Mouse (Mus musculus) c-Kit-positive CD71-positive TER-119-negative erythroid progenitor cells, embryonic 14.5 days (primary cell): ENCODE measurements at regions not wholly inside any gene's neighbourhood (a gene's known extent, or its start where the extent isn't known, plus 50 kb on each side); places are given as distances from the start of the nearest gene placed in this dataset.

Experiments used
- DNase-seq: peaks from one replicate; pipeline ENCODE4 v3.0.0-alpha.2; 2013; ENCODE audit warnings: low read depth

DNA sequence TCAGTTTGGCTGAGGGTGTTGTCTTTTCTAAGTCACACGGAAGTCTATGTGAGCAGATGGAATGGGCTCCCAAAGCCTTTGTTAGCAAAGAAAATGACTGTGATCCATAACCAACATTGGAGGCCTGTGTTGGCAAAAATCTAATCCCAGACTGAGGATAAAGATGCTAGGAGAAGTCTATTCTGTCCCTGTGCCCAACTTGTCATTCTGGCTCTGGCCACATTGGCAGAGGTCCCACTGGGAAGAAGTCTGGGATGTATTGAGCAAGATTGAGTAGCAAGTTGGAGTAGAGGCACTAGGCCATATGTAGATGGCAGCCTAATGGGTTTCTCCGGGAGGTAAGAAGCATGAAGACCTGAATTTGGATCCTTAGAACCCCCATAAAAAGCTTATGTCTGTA is 54.1 kb downstream of the Nog start:
- no peak for DNase-seq

GRCm38 (mm10) chr11:89243370-89243769 is 58.8 kb downstream of the Nog start:
- no peak for DNase-seq

DNA sequence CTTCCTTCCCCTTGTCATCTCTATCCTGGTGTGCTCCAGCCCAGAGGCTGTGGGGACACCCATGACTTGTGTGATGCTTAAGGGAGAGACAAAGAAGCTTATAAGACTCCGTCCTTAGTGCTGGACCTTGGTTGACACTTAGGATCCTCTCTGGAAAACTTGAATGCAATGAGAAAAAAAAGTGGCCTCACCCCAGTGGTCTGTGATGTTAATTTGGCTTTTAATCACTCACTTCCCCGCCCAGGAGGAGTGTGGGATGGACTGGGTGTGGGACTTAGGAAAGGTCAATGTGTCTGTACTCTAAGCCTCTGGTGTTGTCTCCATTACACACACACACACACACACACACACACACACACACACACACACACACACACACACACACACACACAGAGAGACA is 60.0 kb downstream of the Nog start:
- DNase-seq, result no peak

- DNase-seq, result no peak
Measured at GRCm38 (mm10) chr11:89239891-89240290, 62.2 kb downstream of the Nog start.

- no peak for DNase-seq
Measured at GRCm38 (mm10) chr11:89236904-89237303, 65.2 kb downstream of the Nog start.

- DNase-seq, result no peak
Measured at GRCm38 (mm10) chr11:89232884-89233480, 69.2 kb downstream of the Nog start.

DNA sequence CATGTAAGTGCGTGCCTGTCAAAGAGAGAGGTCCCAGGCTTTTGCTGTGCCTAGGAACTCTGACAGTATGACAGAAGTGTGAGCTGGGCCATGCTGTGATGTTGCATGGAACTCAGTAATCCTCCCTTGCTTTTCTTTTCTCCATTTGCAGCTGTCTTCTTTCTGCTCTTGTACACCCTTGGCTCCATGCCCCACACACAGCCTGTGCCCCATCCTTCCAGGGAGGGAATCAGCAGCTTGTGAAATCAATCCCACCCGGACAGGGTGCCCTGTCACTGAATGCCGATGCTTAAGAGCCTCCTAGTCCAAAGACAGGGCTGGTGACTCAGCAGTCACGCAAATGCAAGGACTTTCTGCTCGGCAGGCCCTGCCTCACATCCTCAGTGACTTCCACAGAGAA is 72.4 kb downstream of the Nog start:
- no peak for DNase-seq

DNA sequence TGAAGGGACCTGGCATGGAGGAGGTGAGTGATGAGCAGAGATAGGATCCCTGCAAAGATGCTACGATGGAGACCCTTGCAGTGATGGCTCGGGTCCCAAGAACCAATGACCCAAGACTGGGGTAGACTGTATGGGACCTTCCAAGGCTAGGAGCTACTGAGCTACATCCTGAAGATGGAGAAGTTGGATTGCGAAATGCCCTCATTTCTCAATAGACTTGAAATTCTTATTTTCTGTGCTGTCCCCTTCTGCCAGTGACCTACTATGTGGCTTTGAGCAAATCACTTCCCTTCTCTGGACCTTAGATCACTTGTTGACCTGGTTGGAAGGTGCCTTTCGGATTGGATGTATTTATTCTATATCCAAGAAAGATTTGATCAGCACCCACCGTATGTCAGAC is 88.9 kb downstream of the Nog start:
- DNase-seq, result no peak

DNA sequence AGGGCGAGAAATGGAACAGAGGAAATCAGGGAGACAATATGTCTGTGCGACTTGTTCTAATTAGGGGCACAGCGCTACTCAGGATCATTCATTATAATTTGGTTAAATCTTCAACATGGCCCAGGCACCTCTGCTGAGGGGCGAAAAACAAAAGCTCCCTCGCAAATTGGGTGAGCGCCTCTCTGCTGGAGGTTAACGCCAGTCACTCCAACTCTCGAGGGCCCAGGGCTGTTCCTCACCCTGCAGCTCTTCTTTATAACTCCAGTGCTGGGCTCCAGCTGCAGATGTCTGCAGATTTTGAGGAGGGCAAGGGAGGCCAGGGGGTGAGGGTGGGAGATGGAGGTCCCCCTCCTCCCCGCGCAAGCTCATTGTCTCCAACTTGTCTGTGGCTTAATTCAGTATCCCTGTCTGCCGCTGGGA is 92.6 kb downstream of the Nog start:
- no peak for DNase-seq

DNA sequence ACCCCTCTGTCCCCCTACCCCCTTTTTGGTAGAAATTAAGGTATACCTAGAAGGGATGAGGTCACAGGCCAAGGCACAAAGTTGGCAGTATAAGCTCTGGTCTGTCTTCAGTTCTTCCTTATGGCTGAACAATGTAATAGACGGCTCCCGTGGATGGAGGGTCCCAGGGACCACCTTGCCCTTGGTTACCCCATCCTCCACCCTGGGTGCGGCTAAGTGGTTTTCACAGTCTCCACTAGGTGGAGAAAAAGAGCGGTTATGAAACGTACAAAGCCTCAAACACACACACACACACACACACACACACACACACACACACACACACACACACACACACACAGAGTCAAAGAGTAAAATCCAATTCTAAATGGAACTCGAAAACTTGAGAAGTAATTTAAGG is 93.1 kb downstream of the Nog start:
- no peak for DNase-seq

DNA sequence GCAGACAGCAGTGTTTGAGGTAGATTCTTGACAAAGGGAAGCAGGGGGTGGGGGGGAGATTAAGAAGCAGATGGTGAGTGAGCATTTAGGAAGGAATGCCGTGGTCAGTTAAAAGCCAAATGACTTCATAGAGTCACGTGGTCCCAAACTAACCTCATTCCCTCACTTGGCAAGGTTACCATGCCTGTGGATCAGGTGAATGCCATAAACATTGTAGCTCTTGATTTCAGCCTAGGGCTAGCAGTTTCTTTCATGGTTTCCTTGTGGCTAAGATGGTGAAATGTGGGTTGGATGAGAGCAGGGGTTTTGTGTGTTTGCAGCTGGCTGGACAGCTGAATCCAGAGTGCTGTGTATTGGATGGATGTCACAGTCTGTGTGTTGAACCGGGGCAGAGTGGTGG is 95.3 kb downstream of the Nog start:
- no peak for DNase-seq

DNA sequence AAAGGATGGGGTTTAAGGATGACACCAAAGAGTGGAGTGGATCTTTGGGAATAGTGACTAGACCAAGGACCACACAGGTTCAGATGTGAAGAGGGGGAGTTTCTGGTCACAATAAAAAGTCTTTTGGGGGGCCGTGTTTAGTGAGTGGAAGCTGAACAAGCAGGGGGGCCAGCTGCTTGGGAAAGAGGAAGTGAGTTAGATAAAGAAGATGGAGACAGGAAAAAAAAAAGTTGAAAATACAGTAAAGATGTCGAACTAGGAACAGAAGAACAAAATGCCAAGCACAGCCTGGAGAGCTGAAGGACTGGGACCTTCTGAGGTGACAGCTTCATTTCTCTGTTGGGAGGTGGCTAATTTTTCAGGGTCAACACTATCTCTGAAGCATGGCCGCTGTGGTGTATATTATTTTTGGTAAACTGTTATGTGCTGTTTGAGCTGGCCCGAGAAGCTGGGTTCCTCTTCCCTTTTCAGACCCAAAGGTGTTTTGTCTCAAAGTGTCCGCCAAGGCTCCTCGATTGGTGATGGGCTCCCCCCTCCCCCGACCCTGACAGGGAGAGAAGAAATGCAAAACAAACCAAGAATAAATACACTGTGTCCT is 97.1 kb downstream of the Nog start:
- no peak for DNase-seq

- DNase-seq, result no peak
Measured at GRCm38 (mm10) chr11:89200458-89200857, 101.7 kb downstream of the Nog start.

GRCm38 (mm10) chr11:89192815-89193214 is 109.3 kb downstream of the Nog start:
- DNase-seq, result no peak

GRCm38 (mm10) chr11:89186911-89187621 is 113.4 kb downstream of the Gm525 start:
- no peak for DNase-seq

DNA sequence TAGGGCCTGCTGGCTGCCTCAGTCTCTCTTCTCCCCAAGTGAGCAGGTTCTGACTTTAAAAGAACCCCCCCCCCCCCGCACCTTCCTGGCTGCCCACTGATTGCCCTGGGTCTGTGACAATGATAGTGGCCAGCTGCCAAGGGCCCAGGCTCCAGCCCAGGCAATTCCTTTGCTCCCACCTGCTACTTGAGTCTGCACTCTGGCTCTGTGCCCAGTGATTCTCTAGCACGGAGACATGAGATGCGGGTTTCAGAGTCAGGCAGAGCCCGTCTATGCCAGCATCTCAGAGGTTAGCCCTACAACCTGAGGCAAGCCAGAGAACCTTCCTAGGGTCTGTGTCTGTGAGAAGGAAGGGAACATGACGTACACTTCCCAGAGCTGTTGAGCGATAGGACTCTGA is 112.2 kb downstream of the Gm525 start:
- no peak for DNase-seq

DNA sequence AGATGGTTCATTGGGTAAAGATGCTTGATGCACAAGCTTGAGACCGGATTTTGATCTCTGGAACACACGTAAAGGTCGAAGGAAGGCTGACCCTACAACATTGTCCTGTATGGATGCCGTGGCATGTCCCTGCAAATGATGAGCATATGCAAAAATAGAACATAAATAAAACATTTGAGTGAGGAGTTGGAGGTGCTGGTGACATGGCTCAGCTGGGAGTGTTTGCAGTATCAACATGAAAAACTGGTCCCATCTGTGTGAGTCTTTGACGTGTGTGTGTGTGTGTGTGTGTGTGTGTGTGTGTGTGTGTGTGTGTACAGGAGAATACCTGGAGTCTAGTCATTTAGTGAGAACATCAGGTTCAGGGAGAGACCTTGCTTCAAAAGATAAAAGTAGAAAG is 107.8 kb downstream of the Gm525 start:
- no peak for DNase-seq

DNA sequence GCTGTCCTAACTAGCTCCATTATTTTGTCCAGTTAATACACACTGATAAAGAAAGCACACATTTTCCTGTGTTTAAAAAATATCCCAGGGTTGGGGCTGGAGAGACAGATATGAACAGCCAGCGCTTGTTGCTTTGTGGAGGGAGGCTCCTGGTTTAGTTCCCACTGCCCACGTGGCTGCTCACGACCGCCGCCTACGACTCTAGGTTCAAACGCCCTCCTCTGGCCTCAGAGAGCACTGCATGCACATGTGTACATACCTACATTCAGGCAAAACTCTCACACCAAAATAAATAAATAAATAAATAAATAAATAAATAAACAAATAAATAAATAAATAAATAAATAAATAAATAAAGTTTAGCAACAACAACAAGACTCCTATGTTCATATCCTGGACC is 104.8 kb downstream of the Gm525 start:
- DNase-seq, result no peak

- DNase-seq, result no peak
Measured at GRCm38 (mm10) chr11:89175511-89175910, 101.9 kb downstream of the Gm525 start.

- DNase-seq, result no peak
Measured at GRCm38 (mm10) chr11:89174967-89175366, 101.3 kb downstream of the Gm525 start.

DNA sequence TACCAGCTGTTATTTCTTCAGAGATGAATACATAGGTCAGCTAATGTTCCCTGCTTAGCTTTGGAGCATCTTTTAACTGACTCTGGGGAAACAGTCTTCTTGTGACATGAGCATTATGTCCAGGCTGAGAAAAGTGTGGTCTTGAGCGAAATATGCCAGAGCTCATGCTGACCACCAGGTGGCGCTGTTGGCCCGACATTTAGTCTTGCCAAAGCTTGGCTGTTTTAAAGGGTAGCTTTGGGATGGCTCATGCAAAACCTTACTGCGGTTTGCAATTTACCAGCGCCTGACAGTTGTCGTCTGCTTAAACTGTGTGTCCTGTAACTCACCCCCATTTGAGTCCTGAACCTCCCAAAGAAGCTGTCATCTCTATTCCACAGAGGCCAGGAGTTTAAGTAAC is 91.6 kb downstream of the Gm525 start:
- peak; percentile 60 for DNase-seq

DNA sequence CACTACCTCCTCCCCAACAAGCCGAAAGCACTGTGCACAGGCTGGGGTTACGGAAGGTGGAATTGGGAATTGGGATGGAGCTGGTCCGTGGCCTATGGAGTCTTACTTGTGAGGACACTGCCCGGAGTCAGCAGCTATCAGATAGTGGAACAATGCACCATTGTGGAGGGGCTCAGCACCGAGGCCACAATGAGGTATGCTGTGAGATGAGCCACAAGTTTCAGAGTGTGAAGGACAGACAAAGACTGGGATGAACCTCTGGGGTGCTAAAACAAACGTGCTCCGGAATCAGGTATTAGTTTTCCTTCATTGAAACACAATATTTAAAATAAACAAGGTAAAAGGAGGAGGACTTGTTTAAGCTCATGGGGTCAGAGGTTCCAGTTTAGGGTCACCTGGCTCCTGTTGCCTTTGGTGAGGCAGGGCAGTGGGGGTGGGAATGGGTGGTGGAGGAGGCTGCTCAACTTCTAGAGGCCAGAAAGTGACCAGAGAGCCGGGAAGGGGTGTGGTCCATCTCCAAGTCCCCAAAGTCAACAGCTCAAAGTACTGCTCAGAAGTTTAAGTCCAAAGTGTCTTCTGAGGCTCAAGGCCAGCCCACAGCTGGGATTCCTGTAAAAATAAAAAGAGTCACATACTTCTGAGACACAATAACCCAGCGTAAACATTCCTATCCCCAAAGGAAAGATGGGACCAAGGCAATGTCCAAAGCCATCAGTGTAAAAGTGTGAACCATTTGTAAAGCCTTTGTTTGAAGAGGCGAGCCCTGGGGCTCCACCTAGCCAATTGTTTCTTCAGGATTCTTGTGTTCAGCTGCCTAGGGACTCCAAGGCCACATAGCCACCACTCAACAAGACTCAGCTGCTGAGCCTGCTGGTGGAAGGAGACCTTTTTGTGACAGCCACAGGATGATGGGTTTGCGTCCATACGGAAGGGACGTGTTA is 80.1 kb downstream of the Gm525 start:
- DNase-seq, result no peak

- DNase-seq, result no peak
Measured at GRCm38 (mm10) chr11:89147990-89148389, 74.3 kb downstream of the Gm525 start.
